Mouse (Mus musculus): ENCODE measurements around the gene Plxdc1.

DNA sequence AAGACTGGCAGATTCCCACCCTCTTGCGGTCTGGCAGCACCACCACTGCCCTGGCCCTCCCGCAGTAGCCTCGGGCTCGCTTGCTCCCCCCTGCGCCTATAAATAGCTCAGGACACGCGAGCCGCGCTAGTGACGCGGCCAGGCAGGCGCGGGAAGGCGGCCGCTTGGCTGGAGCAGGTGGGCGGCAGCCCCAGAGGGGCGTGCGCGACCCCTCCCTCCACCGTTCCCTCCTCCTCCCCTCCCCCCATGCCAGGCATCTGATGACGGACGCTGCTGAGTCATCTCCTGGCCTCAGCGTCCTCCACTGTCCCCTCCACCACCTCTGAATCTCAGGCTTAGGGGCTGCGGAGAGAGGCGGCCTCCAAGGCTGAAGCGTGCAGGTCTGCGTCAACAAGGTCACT, 49.7 kb upstream of the Plxdc1 start:
- no peak for TF ChIP-seq CTCF (IDR thresholded peaks at IDR 0.05; ENCODE audit: low read depth, low read length)
- no peak for TF ChIP-seq POLR2AphosphoS5 (IDR thresholded peaks at IDR 0.05; ENCODE audit: insufficient replicate concordance, low read depth, low read length)
- TF ChIP-seq TAL1 (conservative IDR thresholded peaks at IDR 0.05; ENCODE audit: low read depth, low read length), result no peak
- TF ChIP-seq GATA1 (IDR thresholded peaks at IDR 0.05; ENCODE audit: borderline replicate concordance, low read length), result no peak

Data from G1E (cell line).